Mouse (Mus musculus) liver, embryonic 15.5 days (tissue): ENCODE measurements at regions not wholly inside any gene's neighbourhood (a gene's known extent, or its start where the extent isn't known, plus 50 kb on each side); places are given as distances from the start of the nearest gene placed in this dataset.

ENCODE experiments used
- ATAC-seq: fragments of 200-750 bp; cut with Nextera tagmentation; 2 replicates; pipeline ENCODE4 v1.8.0; 2017; ENCODE audit warnings: moderate number of reproducible peaks, mild to moderate bottlenecking, moderate library complexity; ENCODE audit not compliant: insufficient read depth
- H3K27ac ChIP-seq: fragments of 300-500 bp; sonication (generic); replicated peaks from 2 replicates; pipeline ENCODE4 v1.5.1; 2015; ENCODE audit warnings: mild to moderate bottlenecking, inconsistent platforms
- H3K27me3 ChIP-seq: fragments of 300-500 bp; sonication (generic); 2 replicates; pipeline ENCODE4 v1.6.1; 2015; ENCODE audit warnings: mild to moderate bottlenecking, inconsistent platforms
- H3K36me3 ChIP-seq: fragments of 300-500 bp; sonication (generic); replicated peaks from 2 replicates; pipeline ENCODE4 v1.6.1; 2015; ENCODE audit warnings: moderate library complexity, mild to moderate bottlenecking, inconsistent platforms
- H3K4me1 ChIP-seq: fragments of 300-500 bp; sonication (generic); replicated peaks from 2 replicates; pipeline ENCODE4 v1.6.1; 2015; ENCODE audit warnings: inconsistent platforms
- H3K4me2 ChIP-seq: fragments of 300-500 bp; sonication (generic); 2 replicates; pipeline ENCODE4 v1.6.1; 2015; ENCODE audit warnings: moderate library complexity, mild to moderate bottlenecking, inconsistent platforms
- H3K4me3 ChIP-seq: fragments of 300-500 bp; sonication (generic); replicated peaks from 2 replicates; pipeline ENCODE4 v1.5.1; 2015; ENCODE audit warnings: mild to moderate bottlenecking, inconsistent platforms
- H3K9ac ChIP-seq: fragments of 300-500 bp; sonication (generic); 2 replicates; pipeline ENCODE4 v1.6.1; 2015; ENCODE audit warnings: moderate library complexity, mild to moderate bottlenecking, inconsistent platforms
- H3K9me3 ChIP-seq: fragments of 300-500 bp; sonication (generic); replicated peaks from 2 replicates; pipeline ENCODE4 v1.6.1; 2016; ENCODE audit warnings: inconsistent platforms
- WGBS: fragments of 180-500 bp; shearing (Covaris S2); methylation state at CpG from one replicate; pipeline ENCODE4 v1.1.7; 2015; ENCODE audit warnings: mixed read lengths; ENCODE audit not compliant: insufficient replicate concordance; 5-methylcytosine and 5-hydroxymethylcytosine counted together

GRCm38 (mm10) chr10:8071858-8072257 lies 115.8 kb upstream of the Tab2 start:
- no peaks in the 10 kb centered on the region for H3K36me3 ChIP-seq
- no peak overlapping the region for H3K27ac ChIP-seq
- H3K9me3 ChIP-seq, result no peaks in the 10 kb centered on the region
- no peak overlapping the region for H3K4me3 ChIP-seq
- no peak for ATAC-seq
- WGBS, result 43% methylated on average over 3 of the region's 3 CpGs
- H3K4me1 ChIP-seq, result peaks cover 4% of the 10 kb centered on the region; the same call in 1 of the 2 replicates
- no peak overlapping the region for H3K4me2 ChIP-seq
- H3K27me3 ChIP-seq, result no peaks in the 10 kb centered on the region
- H3K9ac ChIP-seq, result no peak overlapping the region

GRCm38 (mm10) chr10:8070472-8070871 lies 114.4 kb upstream of the Tab2 start:
- 7% methylated on average over 2 of the region's 2 CpGs for WGBS
- Histone ChIP-seq H3K27me3 (no peaks in the 10 kb centered on the region), H3K9me3 (no peaks in the 10 kb centered on the region), H3K4me1 (peaks cover 10% of the 10 kb centered on the region), H3K4me3 (no peak overlapping the region), H3K9ac (no peak overlapping the region), H3K36me3 (no peaks in the 10 kb centered on the region), H3K4me2 (no peak overlapping the region), H3K27ac (no peak overlapping the region)
- no peak for ATAC-seq

GRCm38 (mm10) chr10:8066926-8067325 lies 110.9 kb upstream of the Tab2 start:
- Histone ChIP-seq H3K4me3 (no peak overlapping the region), H3K4me2 (no peak overlapping the region), H3K4me1 (peaks cover 11% of the 10 kb centered on the region), H3K36me3 (no peaks in the 10 kb centered on the region), H3K27ac (no peak overlapping the region), H3K9me3 (no peaks in the 10 kb centered on the region), H3K27me3 (no peaks in the 10 kb centered on the region), H3K9ac (no peak overlapping the region)
- ATAC-seq, result no peak
- WGBS, result 17% methylated on average over 3 of the region's 3 CpGs

- Histone ChIP-seq H3K4me1 (peaks cover 7% of the 10 kb centered on the region), H3K4me2 (no peak overlapping the region), H3K9me3 (no peaks in the 10 kb centered on the region), H3K27me3 (no peaks in the 10 kb centered on the region), H3K4me3 (no peak overlapping the region), H3K9ac (no peak overlapping the region), H3K36me3 (no peaks in the 10 kb centered on the region), H3K27ac (0 out of 2 replicates have a peak overlapping the region, but pooled peaks have one; percentile 35)
- 28% methylated on average over 8 of the region's 8 CpGs for WGBS
- ATAC-seq, result peak; percentile 42; the same call in 1 of the 2 replicates
These were observed 109.7 kb upstream of the Tab2 start for GRCm38 (mm10) chr10:8065746-8066145.

GRCm38 (mm10) chr10:8064281-8064680 lies 108.3 kb upstream of the Tab2 start:
- Histone ChIP-seq H3K4me2 (no peak overlapping the region), H3K9me3 (no peaks in the 10 kb centered on the region), H3K27ac (no peak overlapping the region), H3K27me3 (no peaks in the 10 kb centered on the region), H3K4me3 (no peak overlapping the region), H3K4me1 (peaks cover 7% of the 10 kb centered on the region), H3K9ac (no peak overlapping the region), H3K36me3 (no peaks in the 10 kb centered on the region)
- WGBS, result 63% methylated on average over 2 of the region's 2 CpGs
- ATAC-seq, result no peak

GRCm38 (mm10) chr10:8063458-8064090 lies 107.5 kb upstream of the Tab2 start:
- no peaks in the 10 kb centered on the region for H3K9me3 ChIP-seq
- 51% methylated on average over 5 of the region's 5 CpGs for WGBS
- no peak overlapping the region for H3K27ac ChIP-seq
- ATAC-seq, result no peak
- H3K9ac ChIP-seq, result no peak overlapping the region
- no peaks in the 10 kb centered on the region for H3K36me3 ChIP-seq
- peaks cover 7% of the 10 kb centered on the region for H3K4me1 ChIP-seq
- no peaks in the 10 kb centered on the region for H3K27me3 ChIP-seq
- no peak overlapping the region for H3K4me2 ChIP-seq
- no peak overlapping the region for H3K4me3 ChIP-seq

- Histone ChIP-seq H3K27me3 (no peaks in the 10 kb centered on the region), H3K4me2 (no peak overlapping the region), H3K27ac (no peak overlapping the region), H3K36me3 (no peaks in the 10 kb centered on the region), H3K9ac (no peak overlapping the region), H3K4me3 (no peak overlapping the region), H3K4me1 (peaks cover 6% of the 10 kb centered on the region), H3K9me3 (no peaks in the 10 kb centered on the region)
- ATAC-seq, result no peak
These were observed 105.0 kb upstream of the Tab2 start for GRCm38 (mm10) chr10:8060987-8061386.

GRCm38 (mm10) chr10:8059769-8060168 lies 103.7 kb upstream of the Tab2 start:
- Histone ChIP-seq H3K27ac (no peak overlapping the region), H3K36me3 (no peaks in the 10 kb centered on the region), H3K4me3 (no peak overlapping the region), H3K4me1 (no peaks in the 10 kb centered on the region), H3K4me2 (no peak overlapping the region), H3K9ac (no peak overlapping the region), H3K27me3 (no peaks in the 10 kb centered on the region), H3K9me3 (no peaks in the 10 kb centered on the region)
- no peak for ATAC-seq
- WGBS, result 69% methylated on average over 1 of the region's 1 CpGs

GRCm38 (mm10) chr10:8057855-8058254 lies 101.8 kb upstream of the Tab2 start:
- Histone ChIP-seq H3K9me3 (no peaks in the 10 kb centered on the region), H3K27me3 (no peaks in the 10 kb centered on the region), H3K4me2 (no peak overlapping the region), H3K36me3 (no peaks in the 10 kb centered on the region), H3K4me1 (no peaks in the 10 kb centered on the region), H3K4me3 (no peak overlapping the region), H3K27ac (no peak overlapping the region), H3K9ac (no peak overlapping the region)
- ATAC-seq, result no peak
- 40% methylated on average over 5 of the region's 5 CpGs for WGBS

- Histone ChIP-seq H3K4me3 (no peak overlapping the region), H3K27me3 (no peaks in the 10 kb centered on the region), H3K9me3 (no peaks in the 10 kb centered on the region), H3K4me2 (no peak overlapping the region), H3K27ac (no peak overlapping the region), H3K36me3 (no peaks in the 10 kb centered on the region), H3K9ac (no peak overlapping the region), H3K4me1 (no peaks in the 10 kb centered on the region)
- ATAC-seq, result no peak
- 37% methylated on average over 6 of the region's 6 CpGs for WGBS
These were observed 99.3 kb upstream of the Tab2 start for GRCm38 (mm10) chr10:8055293-8055692.

- no peak overlapping the region for H3K27ac ChIP-seq
- no peak overlapping the region for H3K4me2 ChIP-seq
- no peak overlapping the region for H3K9ac ChIP-seq
- H3K4me3 ChIP-seq, result no peak overlapping the region
- H3K27me3 ChIP-seq, result no peaks in the 10 kb centered on the region
- no peaks in the 10 kb centered on the region for H3K9me3 ChIP-seq
- no peak for ATAC-seq
- 66% methylated on average over 3 of the region's 3 CpGs for WGBS
- no peaks in the 10 kb centered on the region for H3K36me3 ChIP-seq
- H3K4me1 ChIP-seq, result no peaks in the 10 kb centered on the region; the same call in 1 of the 2 replicates
These were observed 87.6 kb upstream of the Tab2 start for GRCm38 (mm10) chr10:8043416-8044163.
